Mouse (Mus musculus): ENCODE data around the gene Papola.

The Papola gene

DNA sequence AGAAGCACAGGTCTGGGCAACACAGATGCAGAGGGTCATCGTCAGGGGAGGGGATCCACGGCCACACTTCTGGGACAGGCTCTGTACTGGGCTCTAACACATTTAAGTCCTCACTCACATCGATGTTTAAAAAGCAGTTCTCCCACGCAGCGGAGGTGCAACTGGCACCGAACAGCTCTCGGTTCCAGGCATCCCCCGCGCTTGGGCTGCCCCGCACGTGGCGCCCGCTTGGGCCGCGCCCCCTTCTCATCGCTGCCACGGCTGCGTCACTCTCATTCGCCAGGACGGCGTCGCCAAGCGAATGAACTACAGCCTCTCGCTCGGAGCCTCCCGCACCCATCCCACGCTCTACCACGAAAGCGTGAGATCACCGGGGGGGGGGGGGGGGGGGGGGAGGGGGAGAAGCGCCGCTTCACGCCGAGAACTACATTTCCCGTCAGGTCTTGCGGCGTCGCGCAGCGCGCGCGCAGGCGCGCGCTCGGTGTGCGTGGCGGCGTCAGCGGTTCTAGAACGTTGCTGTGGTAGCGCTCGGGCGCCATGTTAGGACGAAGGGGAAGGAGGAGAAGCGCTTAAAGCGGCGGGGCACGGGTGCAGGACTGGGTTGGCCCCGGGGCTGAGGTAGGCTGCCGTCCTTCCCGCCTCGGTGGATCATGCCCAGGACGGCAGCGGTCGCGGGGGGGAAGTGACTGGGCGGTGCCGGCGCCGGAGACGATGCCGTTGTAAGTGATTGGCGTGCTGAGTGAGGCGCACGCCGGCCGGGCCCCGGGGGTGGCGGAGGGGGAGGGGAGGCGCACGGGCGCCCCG, at the start of gene Papola:
Gene Papola, plus strand, starts transcription at position 499 of the 804 bp plus-strand sequence.
- peak; percentile 90 to 95 for DNase-seq

DNA sequence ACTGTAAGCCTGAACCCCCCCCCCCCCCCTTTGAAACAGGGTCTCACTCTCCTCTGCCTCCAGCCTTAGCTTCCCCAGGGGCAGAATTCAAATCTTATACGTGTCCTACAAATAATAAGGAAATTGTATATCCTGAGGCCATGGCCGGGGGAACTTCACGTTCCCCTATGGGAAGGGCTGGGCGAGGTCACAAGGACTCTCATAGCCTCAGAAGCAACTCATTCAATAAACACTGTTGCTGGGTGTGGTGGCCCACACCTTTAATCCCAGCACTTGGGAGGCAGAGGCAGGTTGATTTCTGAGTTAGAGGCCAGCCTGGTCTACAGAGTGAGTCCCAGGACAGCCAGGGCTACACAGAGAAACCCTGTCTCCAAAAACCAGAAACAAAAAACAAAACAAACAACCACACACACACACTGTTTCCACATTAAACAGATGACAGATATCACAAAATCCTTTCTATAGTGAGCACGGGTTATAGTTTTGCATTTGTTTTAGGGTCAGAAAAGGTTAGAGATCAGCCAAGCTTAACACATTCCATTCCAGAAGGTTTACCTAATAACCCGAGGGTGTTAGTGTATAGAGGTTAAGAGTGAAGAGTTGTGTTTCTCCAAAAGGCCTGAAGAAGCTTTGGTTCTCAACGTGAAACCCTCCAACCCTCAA, 49.1 kb upstream of the Papola start:
- no peak for DNase-seq

DNA sequence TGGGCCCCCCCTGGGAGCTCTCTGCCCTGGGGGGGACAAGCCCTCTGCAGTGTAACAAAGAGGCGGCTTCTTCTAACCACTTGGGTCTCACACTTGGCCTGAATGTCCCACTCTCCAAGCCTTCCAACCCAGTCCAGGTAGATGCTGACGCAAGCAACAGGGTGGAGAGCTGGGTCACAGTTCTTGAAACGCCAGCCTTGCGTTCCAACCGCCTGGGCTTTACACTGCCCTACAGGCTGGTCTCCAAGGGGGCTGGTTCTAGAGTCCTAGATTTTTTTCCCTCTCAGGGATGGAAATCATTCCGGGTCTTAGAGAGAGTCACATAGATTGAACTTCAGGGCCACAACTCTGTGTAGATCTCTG, 48.6 kb upstream of the Papola start:
- DNase-seq, result no peak

DNA sequence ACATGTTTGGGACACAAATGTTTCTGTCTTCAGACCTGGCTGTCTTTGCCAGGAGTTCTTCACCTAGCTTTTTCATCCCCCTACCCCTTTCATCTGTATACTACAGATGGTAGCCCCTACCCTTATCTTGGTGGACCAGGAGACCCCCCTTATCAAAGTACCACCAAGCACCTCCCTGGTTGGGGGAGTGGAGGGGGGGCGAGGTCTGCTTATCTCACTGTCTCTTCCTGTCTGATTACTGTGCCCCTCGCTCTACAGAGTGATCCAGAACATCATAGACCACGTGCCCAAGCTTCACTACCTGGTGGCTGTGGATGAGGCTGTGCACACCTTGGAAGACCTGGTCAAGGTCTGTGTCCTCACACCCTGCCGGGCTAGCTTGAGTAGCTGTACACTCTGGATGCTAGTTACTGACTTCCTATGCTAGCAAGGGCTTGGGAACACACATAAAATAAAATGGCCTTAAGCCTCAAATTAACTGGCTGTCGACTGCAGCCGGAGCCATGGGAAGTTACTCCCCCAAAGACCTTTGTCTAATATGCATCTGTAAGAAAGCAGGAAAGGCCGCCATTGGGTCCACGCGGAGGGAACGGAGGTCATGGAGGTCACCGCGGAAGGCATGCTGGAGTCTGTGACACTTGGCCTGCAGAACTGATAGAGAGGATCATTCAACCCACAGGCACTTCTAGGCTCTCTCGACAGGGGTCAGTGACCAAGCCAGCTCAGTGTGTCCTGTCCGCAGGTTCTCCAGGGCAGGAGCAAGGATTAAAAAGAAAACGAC, 46.0 kb upstream of the Papola start:
- no peak for DNase-seq

DNA sequence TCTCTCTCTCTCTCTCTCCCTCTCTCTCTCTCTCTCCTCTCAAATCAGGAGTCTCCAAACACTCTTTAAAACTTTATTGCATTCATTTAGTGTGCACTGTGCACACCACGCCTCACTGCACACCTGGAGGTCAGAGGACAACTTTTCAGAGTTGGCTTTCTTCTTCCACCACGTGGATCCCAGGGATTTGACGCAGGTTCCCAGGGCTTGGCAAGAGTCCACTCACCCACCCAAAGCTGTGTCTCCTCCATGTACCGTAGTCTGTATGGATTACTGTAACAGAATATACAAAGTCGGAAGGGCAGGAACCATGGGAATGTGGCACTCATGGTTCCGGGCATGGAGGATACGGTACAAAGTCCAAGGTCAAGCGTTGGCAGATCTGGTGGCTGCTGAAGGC, 44.8 kb upstream of the Papola start:
- peak; percentile 68 to 72 for DNase-seq

DNA sequence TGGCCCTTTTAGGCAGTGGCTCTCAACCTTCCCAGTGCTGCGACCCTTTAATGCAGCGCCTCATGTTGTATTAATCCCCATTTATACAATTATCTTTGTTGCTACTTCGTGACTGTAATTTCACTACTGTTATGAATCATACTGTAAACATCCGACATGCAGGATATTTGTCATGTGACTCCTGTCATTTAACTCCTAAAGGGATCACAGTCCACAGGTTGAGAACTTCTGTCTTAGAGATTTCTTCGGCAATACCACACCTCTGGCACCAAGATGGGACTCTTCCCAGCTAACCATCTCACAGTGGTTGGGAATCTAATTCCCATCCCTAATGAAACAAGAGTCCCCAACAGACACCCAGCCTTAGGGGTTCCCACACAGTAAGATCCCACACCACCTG, 36.4 kb upstream of the Papola start:
- DNase-seq, result no peak

DNA sequence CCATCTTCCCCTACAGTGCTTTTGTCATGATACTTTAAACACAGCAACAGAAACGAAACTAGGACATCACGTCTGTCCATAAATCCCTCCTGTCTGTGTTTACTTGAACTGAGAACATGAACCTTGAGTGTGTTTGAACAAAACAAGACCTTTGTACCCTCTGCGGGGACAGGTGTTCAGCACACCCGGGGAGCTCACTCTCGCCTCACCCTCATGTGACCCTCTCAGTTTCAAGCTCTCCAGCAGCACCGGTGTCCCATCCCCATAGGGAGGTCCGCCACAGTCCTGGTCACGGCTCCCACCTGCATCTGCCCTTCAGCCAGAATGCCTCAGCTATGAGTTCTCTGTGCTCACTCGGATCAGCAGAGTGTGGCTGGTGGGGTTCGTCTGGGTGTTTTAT, 30.7 kb upstream of the Papola start:
- peak; percentile 51 to 79 for DNase-seq

DNA sequence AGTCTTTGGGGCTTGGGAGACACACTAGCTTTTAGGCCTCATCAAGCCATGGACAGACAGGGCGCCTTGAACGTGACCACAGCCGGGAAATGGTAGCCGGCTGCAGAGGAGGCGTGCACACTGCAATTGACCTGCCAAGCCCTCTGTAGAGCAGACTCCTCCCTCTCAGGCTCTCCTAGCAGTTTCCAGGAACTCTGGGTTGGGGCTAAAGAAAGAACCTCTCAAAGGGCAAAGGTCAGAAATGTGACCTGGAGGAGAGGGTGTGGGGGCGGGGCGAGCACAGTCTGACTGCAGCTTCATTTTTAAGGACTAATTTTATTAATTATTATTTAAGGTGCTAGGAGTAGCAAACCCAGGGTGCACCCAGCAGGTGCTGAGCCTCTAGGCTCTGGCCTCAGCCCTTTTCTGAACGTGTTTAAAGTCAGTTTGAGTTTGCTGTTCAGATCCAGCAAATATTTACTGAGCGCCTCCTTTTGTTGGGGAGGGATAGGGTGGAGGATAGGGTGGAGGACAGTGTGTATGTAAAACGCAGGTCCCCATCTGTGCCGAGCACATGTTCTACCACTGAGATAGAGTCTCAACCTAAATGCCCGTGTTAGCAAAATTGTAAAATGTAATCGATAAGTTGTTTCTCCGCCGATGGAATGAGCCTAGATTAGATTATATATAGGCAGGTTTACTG, 26.5 kb upstream of the Papola start:
- DNase-seq, result peak; percentile 89 to 91

DNA sequence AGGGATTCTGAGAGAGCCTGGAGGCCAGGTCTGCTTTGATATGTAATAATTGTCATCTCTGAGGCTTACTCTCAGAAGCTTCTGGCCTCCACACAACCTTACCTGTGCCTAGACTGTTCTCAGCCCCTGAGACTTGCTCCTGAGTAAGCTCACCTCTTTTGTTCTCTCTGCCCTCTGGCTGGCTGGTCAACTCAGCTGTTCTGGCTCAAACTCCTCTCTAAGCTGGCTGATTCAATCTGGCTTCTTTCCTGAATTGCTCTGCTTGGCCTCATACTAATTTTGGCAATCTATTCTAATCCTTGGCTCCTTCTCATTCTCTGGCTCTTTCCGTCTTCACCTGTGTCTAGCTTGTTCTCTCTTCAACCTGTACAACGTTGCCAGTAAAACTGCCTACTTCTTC, 25.6 kb upstream of the Papola start:
- DNase-seq, result peak; percentile 31 to 62

DNA sequence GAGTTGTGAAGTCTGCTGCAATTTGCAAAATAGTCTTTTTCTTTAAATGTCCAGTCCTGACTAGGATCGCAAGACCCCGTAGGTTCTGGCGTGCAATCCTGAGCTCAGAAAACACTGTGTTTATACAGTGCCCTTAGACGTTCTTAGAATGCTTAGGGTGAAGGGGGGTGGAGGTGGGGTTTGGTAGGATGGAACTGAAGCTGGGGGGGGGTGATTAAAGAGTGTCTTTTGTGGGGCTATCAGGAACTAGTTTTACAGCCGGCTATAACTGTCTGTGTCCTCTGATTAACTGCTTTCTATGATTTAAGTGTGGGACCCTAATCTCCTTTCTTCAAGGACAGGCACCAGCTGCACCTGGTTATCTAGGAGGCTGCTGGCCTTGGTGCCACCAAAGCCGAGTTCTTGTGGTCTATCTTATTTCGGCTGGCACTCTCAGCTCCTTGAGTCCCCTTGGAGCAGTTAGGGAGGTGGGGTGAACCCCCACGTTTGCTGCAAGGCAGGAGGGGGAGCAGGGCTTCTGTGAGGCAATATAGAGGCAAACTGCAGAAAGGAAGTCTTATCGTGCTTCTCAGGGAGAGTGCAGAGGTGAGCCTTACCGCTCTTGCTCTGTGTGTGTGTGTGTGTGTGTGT, 24.5 kb upstream of the Papola start:
- DNase-seq, result no peak

DNA sequence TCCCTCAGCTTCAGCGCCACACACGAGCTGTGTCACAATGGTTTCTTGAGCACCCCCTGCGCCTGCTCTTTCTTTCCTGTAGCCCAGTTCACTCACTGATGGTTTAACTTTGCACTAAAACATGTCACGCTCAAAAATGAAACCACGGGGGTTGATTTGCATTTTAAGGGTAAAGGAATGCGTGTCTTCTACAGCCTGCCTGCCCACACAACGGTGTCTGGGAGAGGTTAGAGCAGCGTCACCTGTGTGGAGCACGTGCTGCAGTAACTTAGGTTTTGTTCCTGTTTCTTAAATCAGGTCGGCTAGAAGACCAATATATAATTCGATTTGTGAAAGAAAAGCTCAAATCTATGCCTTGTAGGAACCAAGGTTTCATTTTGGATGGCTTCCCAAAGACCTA, 23.3 kb upstream of the Papola start:
- peak; percentile 24 to 58 for DNase-seq

DNA sequence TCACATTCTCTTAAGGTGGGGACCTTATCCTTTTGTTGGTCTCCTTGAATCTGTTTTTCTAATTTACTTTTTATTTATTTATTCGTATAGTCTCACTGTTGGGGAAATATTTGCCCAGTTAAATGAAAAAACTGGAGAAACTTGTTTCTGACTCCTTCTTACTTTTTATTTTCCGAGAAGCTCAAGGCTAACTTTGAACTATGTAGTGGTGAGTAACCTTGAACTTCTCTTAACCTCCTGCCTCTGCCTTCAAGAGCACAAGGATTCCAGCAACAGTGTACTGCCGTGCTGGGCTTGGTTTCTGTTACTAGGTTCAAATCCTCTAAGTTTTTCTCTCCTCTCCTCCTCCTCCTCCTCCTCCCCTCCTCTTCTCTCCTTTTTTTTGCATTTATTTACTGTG, 22.9 kb upstream of the Papola start:
- DNase-seq, result no peak

DNA sequence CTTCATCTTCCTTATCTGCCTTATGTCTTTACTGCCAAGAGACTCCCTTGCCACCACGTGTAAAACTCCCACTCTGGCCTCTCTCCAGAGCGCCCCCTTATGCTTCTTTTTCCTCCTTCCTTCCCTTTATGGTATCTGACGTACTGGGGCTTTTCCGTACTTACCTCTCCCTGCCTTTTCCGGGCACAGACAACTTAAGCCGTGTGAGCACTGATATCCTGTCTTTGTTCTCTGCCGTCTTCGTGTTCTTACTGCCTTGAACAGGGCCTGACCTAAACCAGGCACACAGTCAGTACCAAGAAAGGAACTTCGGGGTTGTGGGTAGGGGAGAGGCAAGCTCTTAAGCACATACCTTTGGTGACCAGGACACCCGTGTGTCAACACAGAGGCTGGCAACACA, 14.8 kb upstream of the Papola start:
- DNase-seq, result peak in 1 of 2 experiments; percentile 22

DNA sequence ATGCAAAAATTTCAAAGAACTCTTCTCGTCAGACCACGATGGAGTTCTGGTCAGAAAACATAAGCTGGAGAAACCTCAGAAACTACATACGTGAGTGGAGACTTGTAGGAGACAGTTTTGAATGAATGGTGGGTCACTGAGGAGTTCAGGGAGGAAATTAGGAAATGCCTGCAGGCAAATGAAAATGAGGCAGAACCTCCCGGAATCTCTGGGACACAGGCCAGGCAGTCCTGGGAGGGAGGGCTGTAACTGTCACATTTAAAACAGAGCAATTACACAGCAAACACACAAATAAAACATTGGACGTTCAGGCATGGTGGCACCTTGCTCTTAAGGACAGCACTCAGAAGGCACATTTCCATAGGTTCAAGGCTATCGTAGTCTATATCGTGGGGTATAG, 9.6 kb upstream of the Papola start:
- DNase-seq, result peak; percentile 42 to 43

DNA sequence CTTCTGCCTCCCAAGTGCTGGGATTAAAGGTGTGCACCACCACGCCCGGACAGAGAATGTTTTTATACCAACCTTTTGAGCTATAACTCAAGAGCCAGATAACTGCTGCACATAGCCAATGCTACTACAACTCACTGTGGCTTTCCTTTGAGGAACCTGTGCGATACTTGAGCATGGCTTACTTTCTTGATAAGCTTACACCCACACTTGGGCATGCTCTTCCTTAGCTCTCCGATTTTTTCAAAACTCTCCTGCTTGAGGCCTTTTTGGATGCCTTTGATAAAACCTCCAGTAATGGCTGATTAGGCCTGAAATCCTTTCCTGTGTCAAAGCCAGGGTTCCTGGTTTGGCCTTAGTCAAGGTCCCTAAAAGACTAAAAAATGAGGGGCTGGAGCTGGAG, 6.8 kb upstream of the Papola start:
- DNase-seq, result no peak

DNA sequence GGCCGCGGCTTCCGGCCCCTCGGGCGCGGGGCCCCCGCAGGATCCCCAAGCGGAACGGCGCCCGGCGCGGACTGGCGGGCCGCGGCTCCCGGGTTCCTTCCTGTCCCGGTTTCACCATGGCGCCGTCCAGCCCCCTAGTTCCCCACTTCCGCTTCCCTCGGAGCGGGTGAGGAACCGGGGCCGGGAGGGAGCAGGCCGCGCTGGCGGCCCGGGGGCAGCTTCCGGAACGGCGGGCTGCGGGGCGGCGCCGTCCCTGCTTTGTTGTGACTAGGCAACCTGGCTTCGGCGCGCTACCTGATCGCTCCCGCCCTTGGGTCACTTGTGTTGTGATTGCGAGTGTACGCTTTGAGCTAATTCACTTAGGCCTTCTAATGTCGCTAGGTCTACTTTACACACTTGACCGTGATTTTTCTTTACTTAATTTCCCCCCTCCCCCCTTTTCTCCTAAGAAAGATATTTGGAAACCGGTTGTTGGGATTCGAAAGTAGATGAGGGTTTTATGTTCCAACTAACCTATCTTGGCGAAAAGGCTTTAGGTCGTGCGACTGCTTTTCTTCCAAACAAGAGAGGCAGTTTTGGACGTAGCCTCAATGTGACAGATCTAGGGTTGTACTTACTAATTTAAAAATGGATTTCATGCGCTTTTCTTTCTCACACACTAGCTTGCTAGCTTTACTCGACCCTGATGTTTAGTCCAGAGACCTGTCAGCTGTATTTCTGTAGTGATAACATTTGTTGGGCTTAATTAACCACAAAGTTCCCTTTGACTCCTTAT, 693 bp downstream of the Papola start:
- peak; percentile 75 to 92 for DNase-seq

DNA sequence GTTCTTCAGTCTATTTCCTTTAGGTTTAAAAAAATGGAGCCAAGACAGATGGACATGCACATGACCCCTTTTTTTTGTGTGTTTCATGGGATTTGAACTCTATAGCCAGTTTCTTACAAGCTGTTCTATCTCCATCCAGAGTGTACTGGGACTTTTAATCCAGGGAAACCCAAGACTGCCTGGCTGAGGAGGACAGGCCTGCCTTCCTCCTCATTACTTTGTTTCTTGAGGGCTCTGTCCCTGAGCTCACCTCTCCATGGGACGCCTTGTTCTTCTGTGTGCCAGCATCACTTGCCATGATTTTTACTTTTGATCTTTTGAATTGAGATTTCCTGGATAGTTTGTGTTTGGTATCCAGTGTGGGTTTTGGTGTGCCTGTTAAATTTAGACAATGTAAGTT, 1.6 kb downstream of the Papola start:
- DNase-seq, result no peak

DNA sequence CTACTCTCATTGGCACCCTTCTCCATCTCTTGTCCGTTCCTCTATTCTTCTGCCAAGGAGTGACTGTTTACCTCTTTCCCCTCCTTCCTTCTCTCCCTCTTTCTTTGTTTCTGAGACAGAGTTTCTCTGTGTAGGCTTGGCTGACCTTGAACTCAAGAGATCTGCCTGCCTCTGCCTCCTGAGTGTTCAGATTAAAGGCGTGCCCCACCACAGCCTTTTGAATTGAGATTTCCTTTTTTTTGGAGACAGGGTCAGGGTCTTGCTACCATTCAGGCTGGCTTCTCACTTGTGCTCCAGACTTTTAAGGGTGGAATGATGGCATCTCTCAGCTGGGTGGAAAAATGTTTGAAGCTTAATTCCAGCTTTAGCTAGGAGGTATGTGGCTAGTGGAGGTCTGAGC, 3.1 kb downstream of the Papola start:
- DNase-seq, result no peak

DNA sequence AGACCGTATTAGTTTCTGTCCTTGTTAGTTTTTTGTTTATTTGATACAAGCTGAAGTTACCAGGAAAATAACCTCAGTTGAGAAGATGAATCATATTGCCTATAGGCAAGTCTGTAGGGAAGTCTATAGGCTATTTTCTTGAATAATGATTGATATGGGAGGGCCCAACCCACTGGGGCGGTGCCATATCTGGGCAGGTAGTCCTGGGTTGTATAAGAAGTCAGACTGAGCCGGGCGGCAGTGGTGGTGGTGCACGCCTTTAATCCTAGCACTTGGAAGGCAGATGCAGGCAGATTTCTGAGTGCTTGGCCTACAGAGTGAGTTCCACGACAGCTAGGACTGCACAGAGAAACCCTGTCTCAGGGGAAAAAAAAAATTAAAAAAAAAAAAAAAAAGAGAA, 5.4 kb downstream of the Papola start:
- no peak for DNase-seq

DNA sequence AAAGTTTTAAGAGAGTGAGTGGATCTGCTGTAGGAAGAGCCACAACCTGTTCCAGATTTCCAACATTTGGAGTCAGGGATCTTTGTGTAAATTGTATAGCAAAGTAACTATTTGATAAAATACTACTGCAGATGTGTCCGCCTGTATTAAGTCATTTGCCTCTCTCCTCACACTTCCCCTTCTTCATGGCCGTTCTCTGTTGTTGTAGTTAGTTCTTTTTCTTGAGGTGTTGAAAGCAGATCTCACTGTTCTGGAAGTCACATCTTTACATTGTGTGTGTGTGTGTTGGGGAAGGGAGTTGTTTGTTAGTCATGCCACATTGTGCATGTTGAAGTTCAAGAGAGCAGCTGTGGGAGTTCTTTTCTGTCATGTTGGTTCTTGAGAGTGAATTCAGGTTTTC, 10.4 kb downstream of the Papola start:
- DNase-seq, result no peak

DNA sequence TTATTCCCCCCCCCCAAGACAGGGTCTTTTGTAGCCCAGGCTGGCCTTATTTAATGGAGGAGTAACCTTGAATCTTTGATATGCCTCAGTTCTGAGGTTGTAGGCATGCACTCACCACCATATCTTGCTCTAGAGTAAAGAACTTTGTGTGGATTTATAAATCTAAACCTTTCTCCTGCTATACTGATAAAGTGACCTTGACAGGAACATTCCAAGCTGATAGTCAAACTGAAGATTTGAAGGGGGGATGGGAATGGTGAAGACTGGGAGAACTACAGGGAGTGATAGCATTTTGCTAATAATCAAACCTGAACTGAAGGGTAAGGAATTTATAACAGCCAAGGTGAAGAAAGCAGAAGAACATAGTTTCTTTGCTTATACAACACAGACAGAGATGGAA, 13.5 kb downstream of the Papola start:
- no peak for DNase-seq

DNA sequence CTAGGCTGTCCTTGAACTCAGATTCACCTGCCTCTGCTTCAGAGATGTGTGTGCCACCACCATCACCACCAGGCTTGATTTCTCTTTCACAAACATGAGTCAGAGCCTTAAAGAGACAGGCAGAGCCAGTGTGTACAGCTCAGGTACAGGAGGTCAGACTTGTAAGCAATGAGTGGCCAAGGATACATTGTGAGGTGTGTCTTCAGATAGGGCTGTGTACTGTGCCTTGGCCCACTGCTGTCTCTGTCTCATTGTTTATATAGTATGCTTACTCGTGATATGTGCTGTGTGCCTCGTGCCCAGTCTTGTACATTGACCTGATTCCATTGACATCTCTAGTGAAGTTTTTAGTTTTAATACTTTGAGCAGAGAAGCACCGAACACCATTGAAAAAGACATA, 21.3 kb downstream of the Papola start:
- DNase-seq, result no peak

Measured in kidney, postnatal 25 days (tissue).